Mouse (Mus musculus) megakaryocyte, embryonic 14.5 days (primary cell): Measurements from ENCODE around the gene Dse. TPM values are rescaled to one million over a fixed set of nuclear protein-coding genes. Genes with fewer than 3 reads are reported as not detected.
A peak's percentile ranks its signal among the peaks of the same experiment; 100 is the strongest.
"Not testable (repeated sequence)": the region's sequence is repeated elsewhere in the genome, so short reads cannot be mapped to it uniquely, and the experiment has no call there.

Source experiments
- H3K27me3 ChIP-seq: replicated peaks from 2 replicates; pipeline ENCODE3; 2012; ENCODE audit warnings: inconsistent platforms
- H3K36me3 ChIP-seq: replicated peaks from 2 replicates; pipeline ENCODE3; 2012; ENCODE audit warnings: low read length, inconsistent platforms, mixed read lengths
- H3K4me1 ChIP-seq: 2 replicates; pipeline ENCODE4 v1.6.1; 2012; ENCODE audit warnings: inconsistent platforms
- H3K4me3 ChIP-seq: replicated peaks from 2 replicates; pipeline ENCODE3; 2012; ENCODE audit warnings: moderate library complexity, mild to moderate bottlenecking, inconsistent platforms
- H3K9me3 ChIP-seq: 2 replicates; pipeline ENCODE4 v1.6.1; 2012; ENCODE audit warnings: inconsistent platforms
- FLI1 ChIP-seq: IDR thresholded peaks from 2 replicates; pipeline ENCODE4 v1.6.1; 2012; ENCODE audit warnings: low read length, inconsistent platforms, mixed read lengths
- GATA1 ChIP-seq: IDR thresholded peaks from 3 replicates; pipeline ENCODE4 v1.6.1; 2012; ENCODE audit warnings: mixed read lengths, low read length, inconsistent platforms, borderline replicate concordance
- polyA plus RNA-seq: library from polyadenylated mRNA; stranded (reverse); fragments of >175 nt; gene quantifications from 2 replicates; pipeline ENCODE4 v1.2.3, GENCODE M21; 2012; ENCODE audit warnings: low replicate concordance; ENCODE audit not compliant: insufficient read depth

The Dse gene
- 0.20 TPM in 1 of 2 replicates, not detected in the other for polyA plus RNA-seq

DNA sequence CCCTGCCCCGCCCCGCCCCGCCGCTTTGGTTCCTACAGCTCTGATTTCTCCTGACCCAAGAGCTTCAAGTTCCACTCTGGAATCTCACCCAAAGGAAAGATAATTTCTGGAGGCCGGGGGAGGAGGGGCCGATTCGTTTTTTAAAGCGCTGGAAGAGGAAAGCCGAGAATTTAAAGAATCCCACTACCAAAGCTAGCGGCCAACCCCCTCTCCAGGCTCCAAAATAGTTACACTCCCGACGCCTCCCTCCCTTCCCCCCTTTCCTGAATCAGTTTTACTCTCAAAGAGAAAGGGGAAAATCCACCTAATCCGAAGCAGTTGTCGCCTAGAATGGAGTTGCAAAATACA is at the start of gene Dse:
Gene Dse (minus strand): TSS at position 213 of the 348 bp plus-strand sequence.
- H3K9me3 ChIP-seq: no peaks in the 10 kb centered on the region
- no peaks in the 10 kb centered on the region for H3K36me3 ChIP-seq
- peak within 1 kb of the TSS; percentile 90 for H3K4me3 ChIP-seq
- TF ChIP-seq GATA1 (no peak), FLI1 (no peak)
- H3K4me1 ChIP-seq: peaks cover 15% of the 10 kb centered on the region
- H3K27me3 ChIP-seq: peaks cover 57% of the 10 kb centered on the region

- H3K4me1 ChIP-seq, H3K27me3 ChIP-seq, H3K36me3 ChIP-seq: not testable (repeated sequence)
Measured at GRCm38 (mm10) chr10:34252833-34253232, 45.3 kb upstream of the Dse start.

DNA sequence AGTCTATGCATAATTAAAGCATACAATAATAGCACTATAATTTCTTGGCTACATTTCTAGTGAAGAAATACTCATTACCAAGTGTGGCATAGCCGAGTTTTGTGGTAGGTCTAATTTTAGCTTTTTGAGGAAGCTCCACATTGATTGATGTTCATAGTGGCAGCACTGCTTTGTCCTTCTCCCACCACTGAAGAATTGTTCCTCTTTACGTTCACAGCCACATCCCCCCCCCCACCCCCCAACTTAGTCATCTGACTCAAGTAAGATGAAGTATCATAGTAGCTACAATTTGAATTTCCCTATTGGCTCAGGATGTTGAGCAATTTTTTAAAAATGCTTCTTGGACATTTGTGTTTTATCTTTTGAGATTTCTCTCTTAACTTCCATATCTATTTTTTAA is 42.1 kb upstream of the Dse start:
- H3K36me3 ChIP-seq: no peaks in the 10 kb centered on the region
- no peak for TF ChIP-seq FLI1
- no peaks in the 10 kb centered on the region for H3K9me3 ChIP-seq
- H3K4me3 ChIP-seq: no peak overlapping the region
- peaks cover 1% of the 10 kb centered on the region for H3K27me3 ChIP-seq
- peaks cover 4% of the 10 kb centered on the region; the same call in 1 of the 2 replicates for H3K4me1 ChIP-seq

More at GRCm38 (mm10) chr10:34252833-34253232, 45.3 kb upstream of the Dse start:
- not testable (repeated sequence) for H3K4me3 ChIP-seq, H3K9me3 ChIP-seq

GRCm38 (mm10) chr10:34247757-34248156 is 40.2 kb upstream of the Dse start:
- Histone ChIP-seq H3K36me3 (no peaks in the 10 kb centered on the region), H3K27me3 (peaks cover 1% of the 10 kb centered on the region), H3K9me3 (no peaks in the 10 kb centered on the region), H3K4me3 (no peak overlapping the region), H3K4me1 (peaks cover 7% of the 10 kb centered on the region; the same call in 1 of the 2 replicates)
- TF ChIP-seq FLI1: no peak

GRCm38 (mm10) chr10:34246106-34246505 is 38.6 kb upstream of the Dse start:
- no peaks in the 10 kb centered on the region for H3K9me3 ChIP-seq
- TF ChIP-seq FLI1: no peak
- TF ChIP-seq GATA1: no peak
- H3K4me3 ChIP-seq: no peak overlapping the region
- H3K4me1 ChIP-seq: peaks cover 7% of the 10 kb centered on the region; the same call in 1 of the 2 replicates
- H3K27me3 ChIP-seq: peaks cover 1% of the 10 kb centered on the region
- H3K36me3 ChIP-seq: no peaks in the 10 kb centered on the region

DNA sequence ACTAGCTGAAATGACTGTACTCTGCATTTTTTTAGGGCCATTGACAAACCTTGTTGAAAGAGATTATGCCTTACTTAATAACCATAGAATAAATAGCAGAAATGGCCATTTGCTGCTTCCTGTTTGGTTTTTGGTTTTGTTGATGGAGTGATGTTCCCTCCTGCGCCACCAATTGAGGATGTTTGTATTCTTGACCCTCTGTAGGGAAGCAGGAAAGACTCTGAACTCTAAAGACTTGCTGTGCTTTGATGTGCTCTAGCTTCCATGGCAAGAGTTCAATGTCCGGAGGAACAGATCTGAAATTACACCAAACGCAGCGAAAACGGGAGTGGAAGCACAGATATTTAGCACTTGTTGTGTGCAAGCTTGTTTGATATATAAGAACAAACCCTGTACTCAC is 37.2 kb upstream of the Dse start:
- Histone ChIP-seq H3K27me3 (peaks cover 1% of the 10 kb centered on the region), H3K4me1 (peaks cover 7% of the 10 kb centered on the region; the same call in 1 of the 2 replicates), H3K4me3 (no peak overlapping the region), H3K9me3 (no peaks in the 10 kb centered on the region), H3K36me3 (no peaks in the 10 kb centered on the region)
- TF ChIP-seq FLI1 (no peak), GATA1 (no peak)

DNA sequence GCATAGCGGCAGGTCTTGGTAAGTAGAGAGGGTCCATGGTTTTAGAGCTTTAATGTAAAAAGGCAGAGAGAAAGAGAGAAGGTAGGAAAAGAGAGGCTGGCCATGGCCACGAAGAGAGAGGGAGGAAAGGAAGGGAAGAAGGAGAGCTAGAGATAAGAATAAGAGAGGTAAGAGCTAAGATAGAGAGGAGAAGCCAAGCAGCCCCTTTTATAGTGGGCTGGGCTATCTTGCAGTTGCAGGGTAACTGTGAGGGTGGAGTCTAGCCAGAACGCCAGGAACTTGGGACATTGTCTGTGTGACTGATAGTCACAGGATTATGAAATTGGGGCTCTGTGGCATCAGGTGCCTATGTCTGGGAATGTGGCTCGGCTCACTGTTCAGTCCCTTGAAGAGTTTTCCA is 31.0 kb upstream of the Dse start:
- Histone ChIP-seq H3K27me3 (peaks cover 5% of the 10 kb centered on the region), H3K4me3 (no peak overlapping the region)

DNA sequence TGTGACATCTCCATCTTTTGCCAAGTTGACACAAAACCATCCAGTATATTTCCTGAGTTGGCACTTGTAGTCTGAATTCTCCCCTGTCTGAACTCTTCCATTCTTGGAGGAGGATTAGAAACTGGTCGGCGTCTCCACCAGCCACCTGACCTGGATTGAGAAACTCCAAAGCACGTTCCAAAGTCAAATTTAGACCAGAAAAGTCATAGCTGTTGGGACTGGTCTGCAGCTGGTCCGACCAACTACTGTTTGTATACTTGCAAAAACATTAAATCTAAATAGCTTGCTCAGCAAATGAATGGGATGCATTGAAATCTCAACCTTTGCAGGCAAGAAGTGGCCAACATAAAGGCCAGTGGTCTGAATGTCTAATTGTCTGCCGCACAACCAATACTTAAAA is 29.1 kb upstream of the Dse start:
- peaks cover 8% of the 10 kb centered on the region for H3K4me1 ChIP-seq
- no peak for TF ChIP-seq GATA1
- no peak for TF ChIP-seq FLI1
- H3K27me3 ChIP-seq: peaks cover 7% of the 10 kb centered on the region
- no peak overlapping the region for H3K4me3 ChIP-seq
- H3K36me3 ChIP-seq: no peaks in the 10 kb centered on the region
- H3K9me3 ChIP-seq: no peaks in the 10 kb centered on the region

More for the DNA sequence above, 31.0 kb upstream of the Dse start:
- Histone ChIP-seq H3K36me3 (no peaks in the 10 kb centered on the region), H3K4me1 (peaks cover 8% of the 10 kb centered on the region), H3K9me3 (no peaks in the 10 kb centered on the region)
- no peak for TF ChIP-seq GATA1
- no peak for TF ChIP-seq FLI1

DNA sequence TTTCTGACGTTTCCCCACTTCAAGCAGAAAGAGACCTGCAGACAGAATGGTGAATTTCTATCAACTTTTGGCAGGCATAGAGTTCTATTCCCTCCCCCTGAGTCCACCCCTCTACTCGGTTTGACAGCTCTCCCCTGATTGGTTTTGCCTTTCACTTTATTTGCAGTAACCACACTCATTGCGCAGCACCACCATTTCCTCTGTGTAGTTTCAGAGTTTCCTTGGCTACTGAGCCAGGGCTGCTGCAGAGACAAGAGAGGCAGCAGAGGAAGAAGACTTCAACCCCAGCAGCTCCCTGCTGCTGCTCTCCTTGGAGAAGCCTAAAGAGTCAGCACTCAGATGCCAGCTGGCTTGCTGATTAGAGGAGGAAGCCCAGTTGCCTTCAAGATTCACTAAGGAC is 27.9 kb upstream of the Dse start:
- no peaks in the 10 kb centered on the region for H3K36me3 ChIP-seq
- peaks cover 8% of the 10 kb centered on the region for H3K4me1 ChIP-seq
- no peaks in the 10 kb centered on the region for H3K9me3 ChIP-seq
- peaks cover 7% of the 10 kb centered on the region for H3K27me3 ChIP-seq
- TF ChIP-seq FLI1 (no peak), GATA1 (no peak)
- H3K4me3 ChIP-seq: peak overlapping the region; percentile 1

DNA sequence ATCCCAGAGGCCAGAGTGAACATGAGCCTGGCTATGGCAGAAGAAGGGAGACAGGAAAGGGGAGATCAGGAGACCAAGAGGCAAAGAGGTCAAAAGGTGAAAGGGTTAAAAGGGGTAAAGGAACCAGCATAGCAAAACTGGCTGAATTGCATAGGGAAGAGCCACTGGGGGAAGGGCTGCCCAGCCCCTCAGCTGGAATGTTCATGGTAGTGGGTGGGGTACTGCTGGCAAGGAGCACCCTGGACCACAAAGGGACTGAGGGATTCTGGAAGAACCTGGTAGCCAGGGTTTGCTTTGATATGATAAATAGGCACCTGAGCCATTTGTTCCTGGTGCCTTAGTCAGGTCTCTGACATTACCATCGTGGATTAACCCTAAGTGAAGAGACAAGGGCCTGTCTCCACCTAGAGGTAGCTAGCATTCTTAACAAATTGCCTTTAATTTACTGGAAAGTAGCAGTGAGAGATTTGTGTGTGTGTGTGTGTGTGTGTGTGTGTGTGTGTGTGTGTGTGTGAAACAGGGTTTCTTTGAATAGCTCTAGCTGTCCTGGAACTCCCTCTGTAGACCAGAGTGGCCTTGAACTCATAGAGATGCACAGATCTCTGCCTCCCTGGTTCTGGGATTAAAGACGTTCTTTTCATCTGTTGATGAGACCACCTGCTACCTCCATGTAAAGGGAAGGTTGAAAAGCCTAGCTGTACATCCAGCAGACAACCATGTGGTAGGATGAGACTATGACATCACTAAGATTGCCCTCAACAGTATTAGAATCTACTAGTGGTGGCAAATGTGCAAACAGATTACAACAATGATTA is 26.6 kb upstream of the Dse start:
- H3K36me3 ChIP-seq: no peaks in the 10 kb centered on the region

GRCm38 (mm10) chr10:34233418-34233817 is 25.9 kb upstream of the Dse start:
- Histone ChIP-seq H3K27me3 (peaks cover 15% of the 10 kb centered on the region), H3K36me3 (no peaks in the 10 kb centered on the region), H3K4me3 (no peak overlapping the region), H3K4me1 (peaks cover 8% of the 10 kb centered on the region), H3K9me3 (no peaks in the 10 kb centered on the region)
- TF ChIP-seq FLI1 (no peak), GATA1 (no peak)

More for the DNA sequence above, 26.6 kb upstream of the Dse start:
- peaks cover 11% of the 10 kb centered on the region for H3K27me3 ChIP-seq
- peaks cover 8% of the 10 kb centered on the region for H3K4me1 ChIP-seq
- no peaks in the 10 kb centered on the region for H3K9me3 ChIP-seq
- TF ChIP-seq FLI1 (no peak), GATA1 (no peak)
- no peak overlapping the region for H3K4me3 ChIP-seq
